Mouse (Mus musculus) liver, embryonic 16.5 days (tissue): Measurements from ENCODE around the gene Chil6. TPM values are rescaled to one million over a fixed set of nuclear protein-coding genes. Genes with fewer than 3 reads are reported as not detected.

ENCODE experiments used
- ATAC-seq: fragments of 200-750 bp; cut with Nextera tagmentation; 2 replicates; pipeline ENCODE4 v1.8.0; 2017; ENCODE audit warnings: low read depth, mild to moderate bottlenecking, moderate number of reproducible peaks, moderate library complexity
- H3K27ac ChIP-seq: fragments of 300-500 bp; sonication (generic); 2 replicates; pipeline ENCODE4 v1.5.1; 2014; ENCODE audit warnings: mild to moderate bottlenecking, low read length
- H3K27me3 ChIP-seq: fragments of 300-500 bp; sonication (generic); 2 replicates; pipeline ENCODE4 v1.6.1; 2014; ENCODE audit warnings: low read depth, low read length, mixed read lengths; ENCODE audit not compliant: control insufficient read depth, insufficient read depth
- H3K36me3 ChIP-seq: fragments of 300-500 bp; sonication (generic); 2 replicates; pipeline ENCODE4 v1.6.1; 2014; ENCODE audit warnings: mild to moderate bottlenecking; ENCODE audit not compliant: control insufficient read depth, insufficient read depth
- H3K4me1 ChIP-seq: fragments of 300-500 bp; sonication (generic); 2 replicates; pipeline ENCODE4 v1.6.1; 2014; ENCODE audit warnings: low read depth, low read length, mixed read lengths; ENCODE audit not compliant: control insufficient read depth
- H3K4me2 ChIP-seq: fragments of 300-500 bp; sonication (generic); 2 replicates; pipeline ENCODE4 v1.6.1; 2014; ENCODE audit warnings: low read depth, low read length, mixed read lengths
- H3K4me3 ChIP-seq: fragments of 300-500 bp; sonication (generic); 2 replicates; pipeline ENCODE4 v1.5.1; 2014; ENCODE audit warnings: low read depth, mild to moderate bottlenecking, low read length
- H3K9ac ChIP-seq: fragments of 300-500 bp; sonication (generic); 2 replicates; pipeline ENCODE4 v1.6.1; 2014; ENCODE audit warnings: low read depth, low read length
- H3K9me3 ChIP-seq: fragments of 300-500 bp; sonication (generic); replicated peaks from 2 replicates; pipeline ENCODE4 v1.6.1; 2016; ENCODE audit warnings: low read length; ENCODE audit not compliant: control insufficient read depth
- WGBS: fragments of 180-500 bp; shearing (Covaris S2); extraction: QIAGEN DNeasy Blood & Tissue Kit; methylation state at CpG from one replicate; pipeline ENCODE4 v1.1.7; 2014; ENCODE audit not compliant: insufficient replicate concordance; 5-methylcytosine and 5-hydroxymethylcytosine counted together
- polyA plus RNA-seq: library from polyadenylated mRNA; unstranded; fragments of >200 nt; fragmentation: Nextera tagmentation; extraction: Ambion mirVana; gene quantifications from 2 replicates; pipeline ENCODE4 v1.2.1, GENCODE M21; 2015

The Chil6 gene
- not detected in 2 replicates for polyA plus RNA-seq

- Histone ChIP-seq H3K4me3 (no peak within 1 kb of the TSS), H3K27ac (no peak within 1 kb of the TSS), H3K9me3 (no peaks in the 10 kb centered on the region), H3K4me1 (no peaks in the 10 kb centered on the region), H3K4me2 (no peak within 1 kb of the TSS), H3K27me3 (no peaks in the 10 kb centered on the region), H3K36me3 (no peaks in the 10 kb centered on the region), H3K9ac (no peak within 1 kb of the TSS)
- no peak for ATAC-seq
Measured at GRCm38 (mm10) chr3:106406082-106406481, at the start of gene Chil6. Gene Chil6, minus strand, starts transcription at chr3:106406182.

- ATAC-seq: no peak
- WGBS: 29% methylated on average over 4 of the region's 4 CpGs
- H3K9me3 ChIP-seq: no peaks in the 10 kb centered on the region
Measured at GRCm38 (mm10) chr3:106452616-106453015, 46.6 kb upstream of the Chil6 start.

GRCm38 (mm10) chr3:106449567-106449966, 43.6 kb upstream of the Chil6 start:
- Histone ChIP-seq H3K4me1 (no peaks in the 10 kb centered on the region), H3K36me3 (no peaks in the 10 kb centered on the region), H3K4me2 (no peak overlapping the region), H3K4me3 (no peak overlapping the region), H3K27ac (no peak overlapping the region), H3K9ac (no peak overlapping the region), H3K9me3 (no peaks in the 10 kb centered on the region), H3K27me3 (no peaks in the 10 kb centered on the region)
- ATAC-seq: no peak
- 21% methylated on average over 4 of the region's 4 CpGs for WGBS

More at GRCm38 (mm10) chr3:106452616-106453015, 46.6 kb upstream of the Chil6 start:
- H3K27me3 ChIP-seq: no peaks in the 10 kb centered on the region; the same call in 1 of the 2 replicates
- H3K4me3 ChIP-seq: no peak overlapping the region
- H3K27ac ChIP-seq: no peak overlapping the region
- H3K4me2 ChIP-seq: no peak overlapping the region
- no peaks in the 10 kb centered on the region for H3K36me3 ChIP-seq
- H3K4me1 ChIP-seq: no peaks in the 10 kb centered on the region
- H3K9ac ChIP-seq: no peak overlapping the region

- Histone ChIP-seq H3K9me3 (no peaks in the 10 kb centered on the region), H3K9ac (no peak overlapping the region), H3K27ac (no peak overlapping the region), H3K36me3 (no peaks in the 10 kb centered on the region), H3K4me1 (no peaks in the 10 kb centered on the region), H3K4me3 (no peak overlapping the region), H3K27me3 (no peaks in the 10 kb centered on the region), H3K4me2 (no peak overlapping the region)
- ATAC-seq: no peak
Measured at GRCm38 (mm10) chr3:106448995-106449394, 43.0 kb upstream of the Chil6 start.

GRCm38 (mm10) chr3:106448571-106448970, 42.6 kb upstream of the Chil6 start:
- H3K4me1 ChIP-seq: no peaks in the 10 kb centered on the region
- H3K4me3 ChIP-seq: no peak overlapping the region
- H3K36me3 ChIP-seq: no peaks in the 10 kb centered on the region
- no peak overlapping the region for H3K4me2 ChIP-seq
- no peak overlapping the region for H3K9ac ChIP-seq
- no peaks in the 10 kb centered on the region for H3K9me3 ChIP-seq
- peak; percentile 30; the same call in 1 of the 2 replicates for ATAC-seq
- no peak overlapping the region for H3K27ac ChIP-seq
- no peaks in the 10 kb centered on the region for H3K27me3 ChIP-seq

Other genes starting within 250 kb of the Chil6 start
- 26.9 and 37.6 TPM in 2 replicates for gene Chil3, start 238.6 kb downstream of the Chil6 start, polyA plus RNA-seq
- not detected in 2 replicates for gene Chil4, start 186.7 kb downstream of the Chil6 start, polyA plus RNA-seq
- gene Dennd2d, start 76.2 kb upstream of the Chil6 start, polyA plus RNA-seq: 4.5 and 4.8 TPM in 2 replicates
- gene Dram2, start 141.6 kb upstream of the Chil6 start, polyA plus RNA-seq: 34.7 and 35.9 TPM in 2 replicates
- 31.9 and 33.0 TPM in 2 replicates for gene Cept1, start 141.6 kb upstream of the Chil6 start, polyA plus RNA-seq